Mouse (Mus musculus) neural tube, embryonic 12.5 days (tissue): Measurements from ENCODE around the gene Cmtr2. TPM values are rescaled to one million over a fixed set of nuclear protein-coding genes. Genes with fewer than 3 reads are reported as not detected.

ENCODE experiments used
- ATAC-seq: fragments of 200-750 bp; cut with Nextera tagmentation; 2 replicates; pipeline ENCODE4 v1.8.0; 2017; ENCODE audit warnings: low read depth, mild to moderate bottlenecking, moderate TSS enrichment, moderate library complexity; ENCODE audit not compliant: low FRiP score
- H3K27ac ChIP-seq: fragments of 300-500 bp; sonication (generic); 2 replicates; pipeline ENCODE4 v1.5.1; 2016
- H3K27me3 ChIP-seq: fragments of 300-500 bp; sonication (generic); replicated peaks from 2 replicates; pipeline ENCODE4 v1.6.1; 2016; ENCODE audit warnings: mild to moderate bottlenecking
- H3K36me3 ChIP-seq: fragments of 300-500 bp; sonication (generic); 2 replicates; pipeline ENCODE4 v1.6.1; 2016; ENCODE audit warnings: mild to moderate bottlenecking
- H3K4me1 ChIP-seq: fragments of 300-500 bp; sonication (generic); 2 replicates; pipeline ENCODE4 v1.6.1; 2016
- H3K4me2 ChIP-seq: fragments of 300-500 bp; sonication (generic); replicated peaks from 2 replicates; pipeline ENCODE4 v1.6.1; 2016; ENCODE audit warnings: mild to moderate bottlenecking
- H3K4me3 ChIP-seq: fragments of 300-500 bp; sonication (generic); 2 replicates; pipeline ENCODE4 v1.5.1; 2016
- H3K9ac ChIP-seq: fragments of 300-500 bp; sonication (generic); 2 replicates; pipeline ENCODE4 v1.6.1; 2016; ENCODE audit warnings: mild to moderate bottlenecking
- H3K9me3 ChIP-seq: fragments of 300-500 bp; sonication (generic); 2 replicates; pipeline ENCODE4 v1.6.1; 2016; ENCODE audit warnings: mild to moderate bottlenecking
- WGBS: fragments of 180-500 bp; shearing (Covaris S2); methylation state at CpG from one replicate; pipeline ENCODE4 v1.1.7; 2016; 5-methylcytosine and 5-hydroxymethylcytosine counted together
- polyA plus RNA-seq: library from polyadenylated mRNA; unstranded; fragments of >200 nt; fragmentation: Nextera tagmentation; extraction: Ambion mirVana; gene quantifications from 2 replicates; pipeline ENCODE4 v1.2.1, GENCODE M21; 2016

Cmtr2 gene
- polyA plus RNA-seq, 1 experiment from 2014 or later = 12.2 TPM

GRCm38 (mm10) chr8:110216253-110216652, 788 bp downstream of the Cmtr2 start:
- Histone ChIP-seq H3K4me1 (peaks cover 11% of the 10 kb centered on the region), H3K9me3 (no peaks in the 10 kb centered on the region), H3K9ac (no peak overlapping the region), H3K36me3 (peaks cover 4% of the 10 kb centered on the region), H3K4me3 (no peak overlapping the region), H3K27me3 (no peaks in the 10 kb centered on the region), H3K4me2 (no peak overlapping the region), H3K27ac (no peak overlapping the region)
- no peak for ATAC-seq
- 84% methylated on average over 5 of the region's 5 CpGs for WGBS

DNA sequence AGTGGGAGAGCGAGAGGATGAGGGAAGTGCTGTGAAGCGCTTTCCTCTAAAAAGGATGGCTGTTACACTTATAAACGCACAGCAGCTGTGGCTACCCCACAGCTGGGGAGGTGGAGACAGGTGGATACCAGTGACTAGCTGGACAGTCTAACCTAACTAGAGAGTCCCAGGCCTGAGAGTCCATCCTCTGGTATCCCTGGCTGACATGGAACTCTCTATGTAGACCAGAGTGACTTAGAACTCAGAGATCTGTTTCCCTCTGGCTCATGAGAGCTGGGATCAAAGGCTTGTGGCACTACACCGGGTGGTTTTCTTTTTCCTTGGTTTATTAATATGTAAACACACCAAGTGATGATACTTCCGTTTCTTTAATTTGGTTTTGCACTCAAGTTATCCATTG, 1.7 kb downstream of the Cmtr2 start:
- 36% methylated on average over 5 of the region's 5 CpGs for WGBS

GRCm38 (mm10) chr8:110217681-110218131, 2.2 kb downstream of the Cmtr2 start:
- no peaks in the 10 kb centered on the region for H3K9me3 ChIP-seq
- H3K4me3 ChIP-seq = peak overlapping the region; percentile 53
- ATAC-seq = peak; percentile 99
- no peak overlapping the region for H3K9ac ChIP-seq
- H3K4me1 ChIP-seq = peaks cover 11% of the 10 kb centered on the region
- WGBS = 0% methylated on average over 43 of the region's 43 CpGs
- peak overlapping the region; percentile 65 for H3K4me2 ChIP-seq
- no peak overlapping the region for H3K27ac ChIP-seq
- H3K36me3 ChIP-seq = peaks cover 19% of the 10 kb centered on the region
- H3K27me3 ChIP-seq = no peaks in the 10 kb centered on the region

More for the DNA sequence above, 1.7 kb downstream of the Cmtr2 start:
- peak; percentile 66 for ATAC-seq
- Histone ChIP-seq H3K27me3 (no peaks in the 10 kb centered on the region), H3K4me3 (0 out of 2 replicates have a peak overlapping the region, but pooled peaks have one; percentile 53), H3K9me3 (no peaks in the 10 kb centered on the region), H3K9ac (no peak overlapping the region), H3K4me2 (peak overlapping the region; percentile 65), H3K36me3 (peaks cover 13% of the 10 kb centered on the region), H3K27ac (no peak overlapping the region), H3K4me1 (peaks cover 11% of the 10 kb centered on the region)

DNA sequence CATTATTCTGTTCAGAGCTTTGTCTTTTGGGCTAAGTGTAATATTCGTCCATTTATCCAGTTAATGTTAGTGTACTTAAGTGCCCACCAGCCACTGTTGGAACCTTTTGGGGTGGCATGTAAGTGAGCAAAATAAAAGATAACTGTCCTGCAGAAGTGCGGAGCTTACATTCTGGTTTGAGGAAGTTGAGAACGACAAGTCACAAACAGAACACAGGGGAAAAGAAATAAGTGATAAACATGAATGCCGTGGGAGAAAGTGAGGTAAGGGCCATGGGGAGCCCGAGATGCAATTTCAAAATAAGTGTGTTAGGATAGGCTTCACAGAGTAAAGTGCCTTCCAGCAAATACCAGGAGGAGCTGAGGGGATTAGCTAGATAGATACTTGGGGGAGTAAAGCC, 3.0 kb downstream of the Cmtr2 start:
- H3K4me3 ChIP-seq = 0 out of 2 replicates have a peak overlapping the region, but pooled peaks have one; percentile 53
- peaks cover 11% of the 10 kb centered on the region for H3K4me1 ChIP-seq
- peak overlapping the region; percentile 65 for H3K4me2 ChIP-seq
- no peaks in the 10 kb centered on the region for H3K27me3 ChIP-seq
- no peak overlapping the region for H3K9ac ChIP-seq
- H3K27ac ChIP-seq = no peak overlapping the region
- peaks cover 27% of the 10 kb centered on the region for H3K36me3 ChIP-seq
- WGBS = 84% methylated on average over 5 of the region's 5 CpGs
- no peak for ATAC-seq
- H3K9me3 ChIP-seq = no peaks in the 10 kb centered on the region

GRCm38 (mm10) chr8:110220936-110221335, 5.5 kb downstream of the Cmtr2 start:
- H3K9ac ChIP-seq = no peak overlapping the region

GRCm38 (mm10) chr8:110230803-110231202, 15.3 kb downstream of the Cmtr2 start:
- H3K4me2 ChIP-seq = no peak overlapping the region
- H3K36me3 ChIP-seq = no peaks in the 10 kb centered on the region
- no peaks in the 10 kb centered on the region for H3K9me3 ChIP-seq
- ATAC-seq = no peak
- no peak overlapping the region for H3K9ac ChIP-seq
- no peak overlapping the region for H3K27ac ChIP-seq
- H3K4me1 ChIP-seq = no peaks in the 10 kb centered on the region
- 70% methylated on average over 6 of the region's 6 CpGs for WGBS
- no peaks in the 10 kb centered on the region for H3K27me3 ChIP-seq
- no peak overlapping the region for H3K4me3 ChIP-seq

More at GRCm38 (mm10) chr8:110220936-110221335, 5.5 kb downstream of the Cmtr2 start:
- no peak overlapping the region for H3K4me3 ChIP-seq
- peaks cover 37% of the 10 kb centered on the region for H3K36me3 ChIP-seq
- 94% methylated on average over 14 of the region's 14 CpGs for WGBS
- H3K4me1 ChIP-seq = peaks cover 11% of the 10 kb centered on the region
- H3K9me3 ChIP-seq = no peaks in the 10 kb centered on the region
- no peaks in the 10 kb centered on the region for H3K27me3 ChIP-seq
- no peak for ATAC-seq
- no peak overlapping the region for H3K27ac ChIP-seq
- H3K4me2 ChIP-seq = no peak overlapping the region

- 63% methylated on average over 7 of the region's 7 CpGs for WGBS
- Histone ChIP-seq H3K9ac (no peak overlapping the region), H3K36me3 (no peaks in the 10 kb centered on the region), H3K4me1 (no peaks in the 10 kb centered on the region), H3K27me3 (no peaks in the 10 kb centered on the region), H3K4me3 (no peak overlapping the region), H3K27ac (no peak overlapping the region), H3K4me2 (no peak overlapping the region), H3K9me3 (no peaks in the 10 kb centered on the region)
- ATAC-seq = no peak
These were observed 27.1 kb downstream of the Cmtr2 start for GRCm38 (mm10) chr8:110242278-110243177.

- Histone ChIP-seq H3K9ac (no peak overlapping the region), H3K27me3 (no peaks in the 10 kb centered on the region), H3K4me1 (no peaks in the 10 kb centered on the region), H3K27ac (no peak overlapping the region), H3K4me2 (no peak overlapping the region), H3K36me3 (no peaks in the 10 kb centered on the region), H3K9me3 (no peaks in the 10 kb centered on the region), H3K4me3 (no peak overlapping the region)
- ATAC-seq = no peak
- WGBS = 70% methylated on average over 2 of the region's 2 CpGs
These were observed 29.1 kb downstream of the Cmtr2 start for GRCm38 (mm10) chr8:110244566-110244965.

DNA sequence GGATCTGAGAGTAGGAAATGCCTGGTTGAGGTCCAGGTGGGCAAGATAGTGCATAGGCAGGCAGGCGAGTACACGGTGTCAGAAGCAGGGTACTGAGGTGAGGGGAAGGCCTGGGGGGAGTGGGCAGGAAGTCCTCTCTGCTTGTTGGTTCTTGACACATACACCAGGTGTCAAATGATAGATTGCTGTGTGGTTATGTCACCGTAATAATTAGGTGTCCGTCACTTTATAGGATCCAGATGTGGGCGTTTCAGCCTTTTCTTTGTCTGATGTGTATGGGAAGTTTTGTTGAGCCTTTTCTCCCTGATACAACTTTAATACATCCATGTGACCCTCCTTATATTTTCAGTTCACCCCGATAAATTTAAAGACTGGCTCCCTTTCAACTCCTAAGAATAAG, 31.8 kb downstream of the Cmtr2 start:
- 82% methylated on average over 6 of the region's 6 CpGs for WGBS
- H3K27ac ChIP-seq = no peak overlapping the region
- H3K9me3 ChIP-seq = no peaks in the 10 kb centered on the region
- no peak for ATAC-seq
- H3K4me1 ChIP-seq = no peaks in the 10 kb centered on the region
- no peaks in the 10 kb centered on the region for H3K36me3 ChIP-seq
- H3K9ac ChIP-seq = no peak overlapping the region
- H3K4me3 ChIP-seq = no peak overlapping the region
- H3K27me3 ChIP-seq = no peaks in the 10 kb centered on the region
- no peak overlapping the region for H3K4me2 ChIP-seq

DNA sequence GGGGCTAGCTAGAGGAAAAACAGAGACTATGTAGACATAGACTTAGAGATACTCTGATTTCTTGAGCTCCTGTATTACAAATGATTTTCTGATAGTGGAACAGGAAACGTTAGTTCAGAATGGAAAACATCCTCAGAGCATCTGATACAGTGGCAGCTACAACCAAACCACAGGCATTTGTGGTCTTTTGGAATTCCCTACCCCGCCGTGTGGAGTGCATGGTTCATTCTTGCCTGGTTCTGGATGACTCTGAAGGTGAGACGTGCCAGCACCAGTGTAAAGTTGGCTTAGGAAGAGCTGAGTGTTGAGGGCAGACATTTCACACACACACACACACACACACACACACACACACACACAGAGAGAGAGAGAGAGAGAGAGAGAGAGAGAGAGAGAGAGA, 38.5 kb downstream of the Cmtr2 start:
- no peak overlapping the region for H3K4me2 ChIP-seq
- no peaks in the 10 kb centered on the region for H3K36me3 ChIP-seq
- H3K4me1 ChIP-seq = no peaks in the 10 kb centered on the region
- no peaks in the 10 kb centered on the region for H3K27me3 ChIP-seq
- ATAC-seq = no peak
- no peak overlapping the region for H3K27ac ChIP-seq
- H3K9ac ChIP-seq = no peak overlapping the region
- no peaks in the 10 kb centered on the region for H3K9me3 ChIP-seq
- H3K4me3 ChIP-seq = no peak overlapping the region
- WGBS = 86% methylated on average over 4 of the region's 4 CpGs

GRCm38 (mm10) chr8:110265796-110266305, 50.4 kb downstream of the Cmtr2 start:
- Histone ChIP-seq H3K4me3 (no peak overlapping the region), H3K4me1 (peaks cover 7% of the 10 kb centered on the region; the same call in 1 of the 2 replicates), H3K9ac (no peak overlapping the region), H3K27me3 (no peaks in the 10 kb centered on the region), H3K9me3 (no peaks in the 10 kb centered on the region), H3K4me2 (no peak overlapping the region), H3K27ac (no peak overlapping the region), H3K36me3 (no peaks in the 10 kb centered on the region)
- no peak for ATAC-seq
- 76% methylated on average over 11 of the region's 11 CpGs for WGBS

GRCm38 (mm10) chr8:110266741-110267140, 51.3 kb downstream of the Cmtr2 start, which contains the start of gene Hydin:
Gene Hydin, plus strand, starts transcription at chr8:110266977.
- peak; percentile 87 for ATAC-seq
- no peak within 1 kb of the TSS for H3K27ac ChIP-seq
- peak within 1 kb of the TSS; percentile 35; the same call in 1 of the 2 replicates for H3K9ac ChIP-seq
- H3K4me1 ChIP-seq = peaks cover 7% of the 10 kb centered on the region; the same call in 1 of the 2 replicates
- peak within 1 kb of the TSS; percentile 65 for H3K4me2 ChIP-seq
- WGBS = under 1% methylated on average over 15 of the region's 15 CpGs
- no peaks in the 10 kb centered on the region for H3K9me3 ChIP-seq
- H3K36me3 ChIP-seq = no peaks in the 10 kb centered on the region
- peak within 1 kb of the TSS; percentile 33 for H3K4me3 ChIP-seq
- H3K27me3 ChIP-seq = no peaks in the 10 kb centered on the region
